Mouse (Mus musculus): ENCODE measurements around the gene Cdc42se2. TPM values are rescaled to one million over a fixed set of nuclear protein-coding genes. Genes with fewer than 3 reads are reported as not detected.

Gene Cdc42se2
- polyA plus RNA-seq, 1 experiment, result 69.7 TPM

- Histone ChIP-seq H3K36me3 (ENCODE audit: control insufficient read depth, insufficient read depth, low read length, poor library complexity, severe bottlenecking) (peaks cover 3% of the 10 kb centered on the region), H3K27me3 (ENCODE audit: control insufficient read depth, insufficient read depth, low read length, poor library complexity, severe bottlenecking) (no peaks in the 10 kb centered on the region), H3K4me3 (ENCODE audit: low read depth, low read length) (no peak overlapping the region), H3K9me3 (replicated peaks; ENCODE audit: control insufficient read depth, insufficient read depth, low read length, poor library complexity, severe bottlenecking) (no peaks in the 10 kb centered on the region), H3K9ac (ENCODE audit: low read depth, poor library complexity, severe bottlenecking) (no peak overlapping the region), H3K4me1 (ENCODE audit: control insufficient read depth, insufficient read depth, low read length) (peaks cover 4% of the 10 kb centered on the region), H3K27ac (ENCODE audit: insufficient read depth, low read length) (no peak overlapping the region)
- no peak for TF ChIP-seq EP300 (IDR thresholded peaks at IDR 0.05; ENCODE audit: insufficient read depth, low read depth, low read length)
- no peak for TF ChIP-seq CTCF (IDR thresholded peaks at IDR 0.05; ENCODE audit: low read depth, low read length)
- TF ChIP-seq POLR2A (IDR thresholded peaks at IDR 0.05; ENCODE audit: insufficient read depth, low read length), result no peak
Observed at GRCm38 (mm10) chr11:54741330-54741729, 46.1 kb downstream of the Cdc42se2 start.

- Histone ChIP-seq H3K4me3 (ENCODE audit: low read depth, low read length) (no peak overlapping the region), H3K27me3 (ENCODE audit: control insufficient read depth, insufficient read depth, low read length, poor library complexity, severe bottlenecking) (no peaks in the 10 kb centered on the region), H3K9me3 (replicated peaks; ENCODE audit: control insufficient read depth, insufficient read depth, low read length, poor library complexity, severe bottlenecking) (no peaks in the 10 kb centered on the region), H3K36me3 (ENCODE audit: control insufficient read depth, insufficient read depth, low read length, poor library complexity, severe bottlenecking) (peaks cover 11% of the 10 kb centered on the region), H3K9ac (ENCODE audit: low read depth, poor library complexity, severe bottlenecking) (no peak overlapping the region), H3K4me1 (ENCODE audit: control insufficient read depth, insufficient read depth, low read length) (no peaks in the 10 kb centered on the region), H3K27ac (ENCODE audit: insufficient read depth, low read length) (no peak overlapping the region)
- no peak for TF ChIP-seq EP300 (IDR thresholded peaks at IDR 0.05; ENCODE audit: insufficient read depth, low read depth, low read length)
- TF ChIP-seq CTCF (IDR thresholded peaks at IDR 0.05; ENCODE audit: low read depth, low read length), result no peak
- no peak for TF ChIP-seq POLR2A (IDR thresholded peaks at IDR 0.05; ENCODE audit: insufficient read depth, low read length)
Observed at GRCm38 (mm10) chr11:54739012-54739750, 48.3 kb downstream of the Cdc42se2 start.

GRCm38 (mm10) chr11:54736903-54737302 lies 50.6 kb downstream of the Cdc42se2 start:
- H3K4me3 ChIP-seq (ENCODE audit: low read depth, low read length), result no peak overlapping the region
- H3K27ac ChIP-seq (ENCODE audit: insufficient read depth, low read length), result no peak overlapping the region
- H3K9ac ChIP-seq (ENCODE audit: low read depth, poor library complexity, severe bottlenecking), result no peak overlapping the region
- TF ChIP-seq CTCF (IDR thresholded peaks at IDR 0.05; ENCODE audit: low read depth, low read length), result no peak
- peaks cover 11% of the 10 kb centered on the region for H3K36me3 ChIP-seq (ENCODE audit: control insufficient read depth, insufficient read depth, low read length, poor library complexity, severe bottlenecking)
- H3K27me3 ChIP-seq (ENCODE audit: control insufficient read depth, insufficient read depth, low read length, poor library complexity, severe bottlenecking), result no peaks in the 10 kb centered on the region
- H3K9me3 ChIP-seq (replicated peaks; ENCODE audit: control insufficient read depth, insufficient read depth, low read length, poor library complexity, severe bottlenecking), result no peaks in the 10 kb centered on the region
- no peaks in the 10 kb centered on the region for H3K4me1 ChIP-seq (ENCODE audit: control insufficient read depth, insufficient read depth, low read length)

GRCm38 (mm10) chr11:54735114-54735513 lies 52.4 kb downstream of the Cdc42se2 start:
- H3K9ac ChIP-seq (ENCODE audit: low read depth, poor library complexity, severe bottlenecking), result no peak overlapping the region
- H3K27me3 ChIP-seq (ENCODE audit: control insufficient read depth, insufficient read depth, low read length, poor library complexity, severe bottlenecking), result no peaks in the 10 kb centered on the region
- H3K4me1 ChIP-seq (ENCODE audit: control insufficient read depth, insufficient read depth, low read length), result no peaks in the 10 kb centered on the region
- peaks cover 10% of the 10 kb centered on the region for H3K36me3 ChIP-seq (ENCODE audit: control insufficient read depth, insufficient read depth, low read length, poor library complexity, severe bottlenecking)
- no peak overlapping the region for H3K4me3 ChIP-seq (ENCODE audit: low read depth, low read length)
- no peak overlapping the region for H3K27ac ChIP-seq (ENCODE audit: insufficient read depth, low read length)
- H3K9me3 ChIP-seq (replicated peaks; ENCODE audit: control insufficient read depth, insufficient read depth, low read length, poor library complexity, severe bottlenecking), result no peaks in the 10 kb centered on the region
- TF ChIP-seq POLR2A (IDR thresholded peaks at IDR 0.05; ENCODE audit: insufficient read depth, low read length) (no peak), CTCF (IDR thresholded peaks at IDR 0.05; ENCODE audit: low read depth, low read length) (no peak), EP300 (IDR thresholded peaks at IDR 0.05; ENCODE audit: insufficient read depth, low read depth, low read length) (no peak)

- H3K36me3 ChIP-seq (ENCODE audit: control insufficient read depth, insufficient read depth, low read length, poor library complexity, severe bottlenecking), result peaks cover 8% of the 10 kb centered on the region
- no peak overlapping the region for H3K27ac ChIP-seq (ENCODE audit: insufficient read depth, low read length)
- TF ChIP-seq EP300 (IDR thresholded peaks at IDR 0.05; ENCODE audit: insufficient read depth, low read depth, low read length) (no peak), CTCF (IDR thresholded peaks at IDR 0.05; ENCODE audit: low read depth, low read length) (no peak), POLR2A (IDR thresholded peaks at IDR 0.05; ENCODE audit: insufficient read depth, low read length) (no peak)
Observed at GRCm38 (mm10) chr11:54733546-54733945, 53.9 kb downstream of the Cdc42se2 start.

GRCm38 (mm10) chr11:54731367-54731766 lies 56.1 kb downstream of the Cdc42se2 start:
- Histone ChIP-seq H3K36me3 (ENCODE audit: control insufficient read depth, insufficient read depth, low read length, poor library complexity, severe bottlenecking) (peaks cover 12% of the 10 kb centered on the region), H3K9me3 (replicated peaks; ENCODE audit: control insufficient read depth, insufficient read depth, low read length, poor library complexity, severe bottlenecking) (no peaks in the 10 kb centered on the region), H3K27ac (ENCODE audit: insufficient read depth, low read length) (no peak overlapping the region), H3K4me3 (ENCODE audit: low read depth, low read length) (no peak overlapping the region), H3K27me3 (ENCODE audit: control insufficient read depth, insufficient read depth, low read length, poor library complexity, severe bottlenecking) (no peaks in the 10 kb centered on the region), H3K4me1 (ENCODE audit: control insufficient read depth, insufficient read depth, low read length) (no peaks in the 10 kb centered on the region), H3K9ac (ENCODE audit: low read depth, poor library complexity, severe bottlenecking) (no peak overlapping the region)
- TF ChIP-seq POLR2A (IDR thresholded peaks at IDR 0.05; ENCODE audit: insufficient read depth, low read length), result no peak
- TF ChIP-seq CTCF (IDR thresholded peaks at IDR 0.05; ENCODE audit: low read depth, low read length), result no peak
- TF ChIP-seq EP300 (IDR thresholded peaks at IDR 0.05; ENCODE audit: insufficient read depth, low read depth, low read length), result no peak

More at GRCm38 (mm10) chr11:54733546-54733945, 53.9 kb downstream of the Cdc42se2 start:
- Histone ChIP-seq H3K4me3 (ENCODE audit: low read depth, low read length) (no peak overlapping the region), H3K9ac (ENCODE audit: low read depth, poor library complexity, severe bottlenecking) (no peak overlapping the region), H3K4me1 (ENCODE audit: control insufficient read depth, insufficient read depth, low read length) (no peaks in the 10 kb centered on the region), H3K9me3 (replicated peaks; ENCODE audit: control insufficient read depth, insufficient read depth, low read length, poor library complexity, severe bottlenecking) (no peaks in the 10 kb centered on the region), H3K27me3 (ENCODE audit: control insufficient read depth, insufficient read depth, low read length, poor library complexity, severe bottlenecking) (no peaks in the 10 kb centered on the region)
